Mouse (Mus musculus) E14TG2a.4 (cell line): ENCODE results near the gene Cplane1.
A peak's percentile ranks its signal among the peaks of the same experiment; 100 is the strongest.
"Not testable (repeated sequence)": the region's sequence is repeated elsewhere in the genome, so short reads cannot be mapped to it uniquely, and the experiment has no call there.

ENCODE experiments used
- H3K27me3 ChIP-seq: 2 replicates; pipeline ENCODE4 v1.6.1; 2014; ENCODE audit warnings: low read length, control low read depth; ENCODE audit not compliant: insufficient read depth
- H3K36me3 ChIP-seq: 2 replicates; pipeline ENCODE4 v1.6.1; 2014; ENCODE audit warnings: low read length, control low read depth; ENCODE audit not compliant: insufficient read depth
- H3K4me1 ChIP-seq: replicated peaks from 2 replicates; pipeline ENCODE4 v1.6.1; 2014; ENCODE audit warnings: low read depth, low read length, control low read depth
- H3K4me3 ChIP-seq: replicated peaks from 2 replicates; pipeline ENCODE4 v1.5.1; 2014; ENCODE audit warnings: mild to moderate bottlenecking, low read length
- H3K9me3 ChIP-seq: 2 replicates; pipeline ENCODE4 v1.6.1; 2014; ENCODE audit warnings: low read length, control low read depth
- CTCF ChIP-seq: conservative IDR thresholded peaks from 2 replicates; pipeline ENCODE4 v1.5.1; 2014; ENCODE audit warnings: low read length
- NANOG ChIP-seq: IDR thresholded peaks from 2 replicates; pipeline ENCODE4 v1.6.1; 2014; ENCODE audit warnings: borderline replicate concordance, low read length, mixed read lengths
- POU5F1 ChIP-seq: IDR thresholded peaks from 2 replicates; pipeline ENCODE4 v1.6.1; 2014; ENCODE audit warnings: low read length, borderline replicate concordance

Gene Cplane1

GRCm38 (mm10) chr15:8200317-8200716, 31.4 kb downstream of the Cplane1 start:
- TF ChIP-seq POU5F1: no peak
- TF ChIP-seq NANOG: no peak
- TF ChIP-seq CTCF: peak; percentile 60
- Histone ChIP-seq H3K4me1 (no peaks in the 10 kb centered on the region), H3K9me3 (peaks cover 16% of the 10 kb centered on the region), H3K36me3 (peaks cover 58% of the 10 kb centered on the region), H3K27me3 (no peaks in the 10 kb centered on the region), H3K4me3 (no peak overlapping the region)

- H3K4me1 ChIP-seq: 0 out of 2 replicates have a peak, but pooled peaks cover 4% of the 10 kb centered on the region
- H3K9me3 ChIP-seq: peaks cover 13% of the 10 kb centered on the region
- H3K36me3 ChIP-seq: peaks cover 40% of the 10 kb centered on the region
- H3K27me3 ChIP-seq: no peaks in the 10 kb centered on the region
- TF ChIP-seq CTCF (no peak), POU5F1 (no peak), NANOG (no peak)
- no peak overlapping the region for H3K4me3 ChIP-seq
Observed at GRCm38 (mm10) chr15:8208362-8208761, 39.5 kb downstream of the Cplane1 start.

GRCm38 (mm10) chr15:8214811-8215210, 45.9 kb downstream of the Cplane1 start:
- Histone ChIP-seq H3K36me3 (peaks cover 56% of the 10 kb centered on the region), H3K4me1 (no peaks in the 10 kb centered on the region), H3K9me3 (no peaks in the 10 kb centered on the region), H3K27me3 (no peaks in the 10 kb centered on the region), H3K4me3 (no peak overlapping the region)
- no peak for TF ChIP-seq POU5F1
- no peak for TF ChIP-seq CTCF
- no peak for TF ChIP-seq NANOG

GRCm38 (mm10) chr15:8234167-8234566, 65.3 kb downstream of the Cplane1 start:
- peaks cover 71% of the 10 kb centered on the region for H3K9me3 ChIP-seq
- not testable (repeated sequence) for H3K4me3 ChIP-seq
- peaks cover 95% of the 10 kb centered on the region for H3K36me3 ChIP-seq

GRCm38 (mm10) chr15:8265946-8266345, 97.0 kb downstream of the Cplane1 start:
- Histone ChIP-seq H3K4me1 (peaks cover 16% of the 10 kb centered on the region), H3K9me3 (no peaks in the 10 kb centered on the region), H3K4me3 (no peak overlapping the region), H3K27me3 (no peaks in the 10 kb centered on the region), H3K36me3 (peaks cover 46% of the 10 kb centered on the region)
- TF ChIP-seq CTCF: no peak
- TF ChIP-seq POU5F1: no peak
- no peak for TF ChIP-seq NANOG

More at GRCm38 (mm10) chr15:8234167-8234566, 65.3 kb downstream of the Cplane1 start:
- H3K27me3 ChIP-seq, H3K4me1 ChIP-seq: not testable (repeated sequence)

GRCm38 (mm10) chr15:8267211-8267610, 98.3 kb downstream of the Cplane1 start:
- no peak for TF ChIP-seq POU5F1
- TF ChIP-seq NANOG: no peak
- TF ChIP-seq CTCF: no peak
- no peak overlapping the region for H3K4me3 ChIP-seq
- peaks cover 16% of the 10 kb centered on the region for H3K4me1 ChIP-seq
- no peaks in the 10 kb centered on the region for H3K9me3 ChIP-seq
- H3K27me3 ChIP-seq: no peaks in the 10 kb centered on the region
- H3K36me3 ChIP-seq: peaks cover 54% of the 10 kb centered on the region

- Histone ChIP-seq H3K9me3 (no peaks in the 10 kb centered on the region), H3K4me1 (peaks cover 16% of the 10 kb centered on the region), H3K4me3 (no peak overlapping the region), H3K36me3 (peaks cover 50% of the 10 kb centered on the region), H3K27me3 (no peaks in the 10 kb centered on the region)
- TF ChIP-seq NANOG (no peak), CTCF (no peak), POU5F1 (no peak)
Observed at GRCm38 (mm10) chr15:8268231-8268630, 99.3 kb downstream of the Cplane1 start.

- Histone ChIP-seq H3K27me3 (no peaks in the 10 kb centered on the region), H3K9me3 (peaks cover 12% of the 10 kb centered on the region), H3K4me1 (peaks cover 14% of the 10 kb centered on the region), H3K4me3 (no peak overlapping the region), H3K36me3 (peaks cover 27% of the 10 kb centered on the region)
- TF ChIP-seq CTCF (no peak), POU5F1 (no peak), NANOG (no peak)
Observed at GRCm38 (mm10) chr15:8271952-8272351, 103.0 kb downstream of the Cplane1 start.

- H3K4me1 ChIP-seq, H3K36me3 ChIP-seq, H3K27me3 ChIP-seq, H3K4me3 ChIP-seq: not testable (repeated sequence)
- H3K9me3 ChIP-seq: peaks cover 40% of the 10 kb centered on the region
Observed at GRCm38 (mm10) chr15:8277916-8278315, 109.0 kb downstream of the Cplane1 start.

GRCm38 (mm10) chr15:8279320-8279779, 110.4 kb downstream of the Cplane1 start:
- no peaks in the 10 kb centered on the region for H3K4me1 ChIP-seq
- H3K9me3 ChIP-seq: peaks cover 40% of the 10 kb centered on the region
- H3K36me3 ChIP-seq: no peaks in the 10 kb centered on the region
- no peaks in the 10 kb centered on the region for H3K27me3 ChIP-seq
- 0 out of 2 replicates have a peak overlapping the region, but pooled peaks have one; percentile 20 for H3K4me3 ChIP-seq
- no peak for TF ChIP-seq NANOG
- no peak for TF ChIP-seq CTCF
- no peak for TF ChIP-seq POU5F1
